In genomic region chr6:34013469-34013868, GRCm38 (mm10) we compare ENCODE assay signal across 23 mouse cellular contexts. TPM values are rescaled to one million over a fixed set of nuclear protein-coding genes. Genes with fewer than 3 reads are reported as not detected.
DNase-seq lines count a peak whose midpoint lies in the region; ATAC-seq and TF ChIP-seq lines count a peak whose summit lies in the region.
"Had no signal": no experiment of that assay in that cellular context is flagged by ENCODE, and none has a peak within 500 bp of the region (broad histone marks: within the 10 kb centered on the region; RNA-seq: fewer than 3 reads in every experiment).

No protein-coding gene starts in this region.

- WGBS in forebrain, embryonic 15.5 days = 51% methylated on average over 6 of the region's 6 CpGs
- WGBS in forebrain, embryonic 11.5 days = 76% methylated on average over 6 of the region's 6 CpGs
- WGBS in midbrain, embryonic 15.5 days = 65% methylated on average over 6 of the region's 6 CpGs
- 68% methylated on average over 6 of the region's 6 CpGs for WGBS in midbrain, embryonic 14.5 days
- WGBS in forebrain, embryonic 16.5 days = 45% methylated on average over 6 of the region's 6 CpGs
- 81% methylated on average over 6 of the region's 6 CpGs for WGBS in heart, adult 2 months

- no peaks in the 10 kb centered on the region for H3K27me3 ChIP-seq in forebrain, embryonic 15.5 days
- H3K27me3 ChIP-seq in forebrain, embryonic 11.5 days (ENCODE audit: control insufficient read depth, insufficient read depth, low read length) = no peaks in the 10 kb centered on the region
- H3K27me3 ChIP-seq in midbrain, embryonic 15.5 days (replicated peaks) = no peaks in the 10 kb centered on the region
- no peaks in the 10 kb centered on the region for H3K27me3 ChIP-seq in midbrain, embryonic 14.5 days (ENCODE audit: control insufficient read depth, insufficient read depth, low read length)
- no peaks in the 10 kb centered on the region for H3K27me3 ChIP-seq in forebrain, embryonic 16.5 days (replicated peaks; ENCODE audit: control insufficient read depth, insufficient read depth, low read length)
- H3K27me3 ChIP-seq in heart, adult 2 months (ENCODE audit: control insufficient read depth, insufficient read depth, low read length) = no peaks in the 10 kb centered on the region
- H3K27me3 ChIP-seq: embryonic facial prominence, embryonic 15.5 days; intestine, embryonic 15.5 days had no signal

- H3K4me1 ChIP-seq in forebrain, embryonic 15.5 days = peaks cover 6% of the 10 kb centered on the region
- H3K4me1 ChIP-seq in forebrain, embryonic 11.5 days (replicated peaks; ENCODE audit: control insufficient read depth, insufficient read depth, low read length) = 0 out of 2 replicates have a peak, but pooled peaks cover 2% of the 10 kb centered on the region
- no peaks in the 10 kb centered on the region for H3K4me1 ChIP-seq in midbrain, embryonic 15.5 days
- H3K4me1 ChIP-seq in midbrain, embryonic 14.5 days (ENCODE audit: control insufficient read depth, insufficient read depth, low read length) = no peaks in the 10 kb centered on the region
- peaks cover 7% of the 10 kb centered on the region for H3K4me1 ChIP-seq in forebrain, embryonic 16.5 days (replicated peaks; ENCODE audit: control insufficient read depth, insufficient read depth, low read length)
- H3K4me1 ChIP-seq in heart, adult 2 months (ENCODE audit: control insufficient read depth, insufficient read depth, low read length) = no peaks in the 10 kb centered on the region
- H3K4me1 ChIP-seq: embryonic facial prominence, embryonic 15.5 days; intestine, embryonic 15.5 days had no signal

- TF ChIP-seq EP300 in heart, adult 2 months (IDR thresholded peaks at IDR 0.05; ENCODE audit: insufficient read depth, low read depth, low read length) = no peak

- no peak overlapping the region for H3K4me2 ChIP-seq in forebrain, embryonic 15.5 days (replicated peaks)
- H3K4me2 ChIP-seq in forebrain, embryonic 11.5 days (ENCODE audit: low read depth, low read length, severe bottlenecking) = no peak overlapping the region
- no peak overlapping the region for H3K4me2 ChIP-seq in midbrain, embryonic 15.5 days
- no peak overlapping the region for H3K4me2 ChIP-seq in midbrain, embryonic 14.5 days (ENCODE audit: low read length)
- no peak overlapping the region for H3K4me2 ChIP-seq in forebrain, embryonic 16.5 days (ENCODE audit: low read length)
- H3K4me2 ChIP-seq: embryonic facial prominence, embryonic 15.5 days; intestine, embryonic 15.5 days had no signal

- TF ChIP-seq CTCF in brain, embryonic 14.5 days (IDR thresholded peaks at IDR 0.05; ENCODE audit: borderline replicate concordance, extremely low read depth, insufficient read depth, insufficient read length) = no peak
- no peak for TF ChIP-seq CTCF in heart, adult 2 months (IDR thresholded peaks at IDR 0.05)

- no peaks in the 10 kb centered on the region for H3K79me2 ChIP-seq in heart, adult 2 months (replicated peaks; ENCODE audit: control insufficient read depth, insufficient read depth, low read length)

- no peaks in the 10 kb centered on the region for H3K9me3 ChIP-seq in forebrain, embryonic 15.5 days
- H3K9me3 ChIP-seq in forebrain, embryonic 11.5 days (ENCODE audit: control insufficient read depth, low read length) = no peaks in the 10 kb centered on the region
- no peaks in the 10 kb centered on the region for H3K9me3 ChIP-seq in midbrain, embryonic 15.5 days
- no peaks in the 10 kb centered on the region for H3K9me3 ChIP-seq in midbrain, embryonic 14.5 days (ENCODE audit: control insufficient read depth, low read length)
- peaks cover 3% of the 10 kb centered on the region; the same call in 1 of the 2 replicates for H3K9me3 ChIP-seq in forebrain, embryonic 16.5 days (ENCODE audit: control insufficient read depth, low read length)
- H3K9me3 ChIP-seq: embryonic facial prominence, embryonic 15.5 days; heart, embryonic 10.5 days; intestine, embryonic 15.5 days had no signal

- H3K36me3 ChIP-seq in forebrain, embryonic 15.5 days = no peaks in the 10 kb centered on the region
- H3K36me3 ChIP-seq in forebrain, embryonic 11.5 days (ENCODE audit: control insufficient read depth, insufficient read depth, low read length) = no peaks in the 10 kb centered on the region
- no peaks in the 10 kb centered on the region for H3K36me3 ChIP-seq in midbrain, embryonic 15.5 days (replicated peaks)
- H3K36me3 ChIP-seq in midbrain, embryonic 14.5 days (ENCODE audit: control insufficient read depth, insufficient read depth, low read length) = no peaks in the 10 kb centered on the region
- H3K36me3 ChIP-seq in forebrain, embryonic 16.5 days (ENCODE audit: control insufficient read depth, insufficient read depth) = no peaks in the 10 kb centered on the region
- H3K36me3 ChIP-seq in heart, adult 2 months (ENCODE audit: control insufficient read depth, insufficient read depth, low read length) = no peaks in the 10 kb centered on the region
- H3K36me3 ChIP-seq: embryonic facial prominence, embryonic 15.5 days; G1E; heart, embryonic 10.5 days; intestine, embryonic 15.5 days had no signal

- no peak for DNase-seq in forebrain, embryonic 11.5 days (ENCODE audit: low spot score)
- DNase-seq in midbrain, embryonic 14.5 days = no peak
- DNase-seq in brain, embryonic 14.5 days (ENCODE audit: low read depth) = peak; percentile 55
- no peak for DNase-seq in gastrocnemius, postnatal 14 days
- DNase-seq in heart, adult 2 months = no peak
- DNase-seq: adrenal gland, postnatal 10 days; cerebellum, adult 11-12 months; cerebellum, adult 9-10 months; cerebellum, postnatal 25 days; gastrocnemius, adult 2 months; gastrocnemius, postnatal 36 days; heart, adult 11 months; heart, postnatal 10 days; heart, postnatal 4 days; kidney, adult 18-20 months had no signal

- ATAC-seq in forebrain, embryonic 15.5 days (replicated peaks) = peak; percentile 48; the same call in 1 of the 2 replicates
- ATAC-seq in forebrain, embryonic 11.5 days (replicated peaks; ENCODE audit: low FRiP score) = no peak
- ATAC-seq in midbrain, embryonic 15.5 days (replicated peaks) = no peak
- no peak for ATAC-seq in midbrain, embryonic 14.5 days (ENCODE audit: low FRiP score, low TSS enrichment)
- ATAC-seq in forebrain, embryonic 16.5 days = peak; percentile 62
- ATAC-seq: intestine, embryonic 15.5 days had no signal

- no peak for TF ChIP-seq POLR2A in brain, embryonic 14.5 days (IDR thresholded peaks at IDR 0.05; ENCODE audit: borderline replicate concordance, extremely low read depth, insufficient read depth, insufficient read length, poor library complexity, severe bottlenecking)
- no peak for TF ChIP-seq POLR2A in heart, adult 2 months (IDR thresholded peaks at IDR 0.05; ENCODE audit: insufficient read depth, low read depth, low read length)

- no peak overlapping the region; the same call in 1 of the 2 replicates for H3K9ac ChIP-seq in forebrain, embryonic 15.5 days (replicated peaks)
- H3K9ac ChIP-seq in forebrain, embryonic 11.5 days (ENCODE audit: low read length) = no peak overlapping the region
- no peak overlapping the region for H3K9ac ChIP-seq in midbrain, embryonic 15.5 days
- no peak overlapping the region for H3K9ac ChIP-seq in midbrain, embryonic 14.5 days (replicated peaks; ENCODE audit: low read length)
- no peak overlapping the region for H3K9ac ChIP-seq in forebrain, embryonic 16.5 days (replicated peaks; ENCODE audit: low read depth, low read length)
- H3K9ac ChIP-seq in heart, adult 2 months (ENCODE audit: low read depth, low read length) = no peak overlapping the region
- H3K9ac ChIP-seq: embryonic facial prominence, embryonic 15.5 days; intestine, embryonic 15.5 days had no signal

- H3K4me3 ChIP-seq in forebrain, embryonic 15.5 days = no peak overlapping the region
- H3K4me3 ChIP-seq in forebrain, embryonic 11.5 days (ENCODE audit: low read depth, low read length) = no peak overlapping the region
- H3K4me3 ChIP-seq in midbrain, embryonic 15.5 days = no peak overlapping the region
- no peak overlapping the region for H3K4me3 ChIP-seq in midbrain, embryonic 14.5 days (replicated peaks; ENCODE audit: low read depth, low read length)
- no peak overlapping the region for H3K4me3 ChIP-seq in forebrain, embryonic 16.5 days (replicated peaks; ENCODE audit: low read length)
- no peak overlapping the region for H3K4me3 ChIP-seq in heart, adult 2 months
- H3K4me3 ChIP-seq: embryonic facial prominence, embryonic 15.5 days; erythroblast, embryonic 14.5 days; gastrocnemius, adult 2 months; heart, embryonic 10.5 days; intestine, embryonic 15.5 days had no signal

- peak overlapping the region; percentile 74 for H3K27ac ChIP-seq in forebrain, embryonic 15.5 days (replicated peaks)
- H3K27ac ChIP-seq in forebrain, embryonic 11.5 days (ENCODE audit: low read depth, low read length) = no peak overlapping the region
- 0 out of 2 replicates have a peak overlapping the region, but pooled peaks have one; percentile 21 for H3K27ac ChIP-seq in midbrain, embryonic 15.5 days
- H3K27ac ChIP-seq in midbrain, embryonic 14.5 days (replicated peaks; ENCODE audit: low read depth, low read length) = no peak overlapping the region
- H3K27ac ChIP-seq in forebrain, embryonic 16.5 days (ENCODE audit: low read length) = peak overlapping the region; percentile 68; the same call in 1 of the 2 replicates
- H3K27ac ChIP-seq in heart, adult 2 months = no peak overlapping the region
- H3K27ac ChIP-seq: embryonic facial prominence, embryonic 15.5 days; gastrocnemius, adult 2 months; heart, embryonic 10.5 days; intestine, embryonic 15.5 days had no signal

- intact Hi-C loops in gastrocnemius, postnatal 14 days (cut with DNase I; ENCODE audit: low total_unique reads) = no loop called here
- intact Hi-C loops in heart, adult 2 months (cut with DNase I) = no loop called here

RNA-seq across cellular contexts. Expression of gene Lrguk, which starts 15.8 kb away (rescaled TPM):
- 0.98 and 1.2 TPM in 2 replicates for polyA plus RNA-seq in forebrain, embryonic 15.5 days (2015; fragmentation: Nextera tagmentation; extraction: Ambion mirVana)
- 0.79 and 2.2 TPM in 2 replicates for polyA plus RNA-seq in forebrain, embryonic 11.5 days (2014; fragmentation: Nextera tagmentation; extraction: Ambion mirVana)
- polyA plus RNA-seq in midbrain, embryonic 15.5 days (2015; fragmentation: Nextera tagmentation; extraction: Ambion mirVana) = 0.54 and 0.96 TPM in 2 replicates
- polyA plus RNA-seq in midbrain, embryonic 14.5 days (2014; fragmentation: Nextera tagmentation; extraction: Ambion mirVana) = 0.51 and 0.83 TPM in 2 replicates
- 0.61 and 0.88 TPM in 2 replicates for polyA plus RNA-seq in brain, embryonic 14.5 days (2012; rRNA removed)
- polyA plus RNA-seq in forebrain, embryonic 16.5 days (2015; fragmentation: Nextera tagmentation; extraction: Ambion mirVana) = 0.73 and 1.1 TPM in 2 replicates
- under 1 TPM; 0.02 to 0.04 TPM for total RNA-seq in gastrocnemius, postnatal 14 days (2021)
- total RNA-seq in heart, adult 2 months (2021) = under 1 TPM; 0.09 to 0.10 TPM
- 0.18 TPM in 1 of 2 replicates, not detected in the other for polyA plus RNA-seq in heart, adult 2 months (2012; rRNA removed)
- polyA plus RNA-seq: erythroblast, embryonic 14.5 days had no signal

Comparison
In these comparisons a context has a peak if more than half of its experiments do, and no peak if none do; other contexts are left out.
1. ATAC-seq: peak in forebrain, embryonic 15.5 days (single experiment) and forebrain, embryonic 16.5 days (single experiment); none in forebrain, embryonic 11.5 days (single experiment), midbrain, embryonic 15.5 days (single experiment) and midbrain, embryonic 14.5 days (single experiment).
2. H3K27ac ChIP-seq: peak in forebrain, embryonic 15.5 days (single experiment), midbrain, embryonic 15.5 days (single experiment) and forebrain, embryonic 16.5 days (single experiment); none in forebrain, embryonic 11.5 days (single experiment), midbrain, embryonic 14.5 days (single experiment) and heart, adult 2 months (single experiment).